Mouse (Mus musculus) splenic B cell, adult 2 months (primary cell): ENCODE data around the gene Olfr39.
"Not testable (repeated sequence)": the region's sequence is repeated elsewhere in the genome, so short reads cannot be mapped to it uniquely, and the experiment has no call there.

Experiments
- DNase-seq: peaks from one replicate; pipeline ENCODE4 v3.0.0-alpha.2; 2011; ENCODE audit warnings: low read depth, low spot score
- H3K27me3 ChIP-seq: 2 replicates; pipeline ENCODE4 v1.6.1; 2012; ENCODE audit warnings: mild to moderate bottlenecking, low read length, moderate library complexity, mixed read lengths; ENCODE audit not compliant: control insufficient read depth, poor library complexity, insufficient read depth, severe bottlenecking
- H3K36me3 ChIP-seq: 2 replicates; pipeline ENCODE4 v1.6.1; 2012; ENCODE audit warnings: mild to moderate bottlenecking, low read length, moderate library complexity, mixed read lengths; ENCODE audit not compliant: control insufficient read depth, poor library complexity, insufficient read depth, severe bottlenecking

The Olfr39 gene

DNA sequence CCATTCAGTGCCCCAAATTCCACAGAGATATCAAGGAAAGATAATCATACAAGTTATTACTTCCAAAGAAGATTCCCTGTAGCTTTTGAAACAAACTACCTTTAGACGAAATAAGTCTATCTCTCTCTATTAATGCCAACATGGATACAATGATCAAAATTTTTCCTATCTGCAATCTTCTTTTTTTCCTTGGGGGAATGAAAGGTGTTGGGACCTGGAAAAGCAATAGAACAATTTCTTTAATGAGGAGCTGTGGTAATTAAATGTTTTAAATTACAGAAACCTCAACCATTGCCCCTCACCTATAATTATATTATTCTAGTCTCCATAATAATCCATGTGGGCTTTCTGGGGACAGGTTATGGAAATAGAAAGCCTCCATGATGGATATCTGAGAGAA is at the start of gene Olfr39:
Olfr39 (plus strand) TSS at position 301 of the 400 bp plus-strand sequence.
- H3K27me3 ChIP-seq: no peaks in the 10 kb centered on the region
- DNase-seq: no peak
- H3K36me3 ChIP-seq: no peaks in the 10 kb centered on the region

DNA sequence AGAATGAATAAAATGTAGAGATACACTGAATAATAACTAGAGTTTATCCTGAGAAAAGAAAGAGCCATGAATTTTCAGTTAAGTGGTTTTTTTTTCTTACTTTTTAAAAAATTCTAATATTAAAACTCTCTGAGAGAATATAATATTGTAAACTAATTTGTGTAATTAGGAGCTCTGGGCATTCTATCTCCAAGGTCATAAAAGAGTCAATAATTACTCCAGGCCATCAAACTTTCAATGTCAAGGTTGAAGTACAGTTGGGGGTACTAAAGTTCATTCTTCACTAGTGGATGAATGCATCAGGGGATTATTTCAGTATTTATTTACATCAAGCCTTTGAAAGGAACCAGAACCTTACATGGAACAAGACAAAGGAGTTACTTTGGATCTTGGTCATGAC is 45.3 kb upstream of the Olfr39 start, which contains the start of gene Olfr872:
Olfr872 (plus strand) TSS at position 301 of the 400 bp plus-strand sequence.
- Histone ChIP-seq H3K36me3 (no peaks in the 10 kb centered on the region), H3K27me3 (no peaks in the 10 kb centered on the region)
- DNase-seq: no peak

DNA sequence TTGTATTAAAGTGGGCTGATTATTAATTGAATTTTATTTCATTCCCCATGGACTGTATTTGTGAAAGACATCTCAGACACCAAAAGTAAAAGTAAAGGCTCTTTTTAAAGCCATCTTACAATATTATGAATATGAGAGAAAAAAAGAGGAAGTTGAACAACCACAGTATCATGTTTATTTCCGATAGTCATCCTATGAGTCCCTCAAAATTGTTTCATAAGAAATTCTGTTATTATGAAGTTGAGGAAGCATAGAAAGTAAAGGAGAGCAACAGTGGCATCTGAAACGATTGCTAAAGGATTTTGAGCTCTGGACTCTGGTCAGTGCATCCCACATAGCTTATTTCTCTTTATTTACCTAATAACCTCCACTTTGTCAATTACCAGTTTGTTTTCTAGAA is 44.8 kb upstream of the Olfr39 start:
- H3K27me3 ChIP-seq: no peaks in the 10 kb centered on the region
- DNase-seq: no peak
- H3K36me3 ChIP-seq: no peaks in the 10 kb centered on the region

DNA sequence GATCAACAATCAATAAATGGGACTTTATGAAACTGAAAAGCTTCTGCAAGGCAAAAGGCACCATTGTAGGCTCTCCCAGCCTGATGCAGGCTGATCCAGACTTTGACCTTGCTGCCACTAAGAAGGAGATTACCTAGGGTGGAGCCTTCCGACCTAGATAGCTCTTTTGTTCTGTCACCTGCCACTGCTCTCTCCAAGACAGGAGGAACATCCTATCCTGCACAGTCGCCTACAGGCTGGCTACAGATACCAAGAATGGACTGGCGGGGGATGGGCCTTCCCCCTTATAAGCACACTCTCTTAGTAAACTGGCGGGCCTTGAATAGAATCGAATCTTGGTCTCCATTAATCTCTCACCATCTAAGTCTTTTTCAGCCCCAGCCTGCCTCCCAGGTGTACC is 13.4 kb downstream of the Olfr39 start:
- DNase-seq, H3K27me3 ChIP-seq, H3K36me3 ChIP-seq: not testable (repeated sequence)

DNA sequence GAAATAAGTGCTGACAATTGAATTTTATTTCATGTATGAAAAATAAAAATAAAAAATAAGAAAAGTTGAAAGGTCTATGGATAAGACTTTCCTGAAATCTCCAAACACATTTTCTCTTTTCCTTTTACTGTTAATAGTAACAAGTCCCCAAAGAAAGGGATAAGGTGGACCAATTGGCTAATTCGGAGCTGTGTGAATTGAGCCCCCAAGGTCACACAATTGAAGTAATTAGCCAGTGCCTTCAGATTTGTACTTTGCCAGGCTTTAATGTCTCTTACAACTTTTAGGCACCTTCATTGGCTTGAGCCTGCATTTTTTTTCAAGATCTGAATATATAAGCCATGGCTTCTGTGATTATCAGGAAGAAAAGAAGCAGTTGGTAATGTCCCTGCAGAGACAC is 16.1 kb downstream of the Olfr39 start, which contains the start of gene Olfr873:
Olfr873 (plus strand) TSS at position 301 of the 400 bp plus-strand sequence.
- no peaks in the 10 kb centered on the region for H3K36me3 ChIP-seq
- no peak for DNase-seq
- H3K27me3 ChIP-seq: no peaks in the 10 kb centered on the region

DNA sequence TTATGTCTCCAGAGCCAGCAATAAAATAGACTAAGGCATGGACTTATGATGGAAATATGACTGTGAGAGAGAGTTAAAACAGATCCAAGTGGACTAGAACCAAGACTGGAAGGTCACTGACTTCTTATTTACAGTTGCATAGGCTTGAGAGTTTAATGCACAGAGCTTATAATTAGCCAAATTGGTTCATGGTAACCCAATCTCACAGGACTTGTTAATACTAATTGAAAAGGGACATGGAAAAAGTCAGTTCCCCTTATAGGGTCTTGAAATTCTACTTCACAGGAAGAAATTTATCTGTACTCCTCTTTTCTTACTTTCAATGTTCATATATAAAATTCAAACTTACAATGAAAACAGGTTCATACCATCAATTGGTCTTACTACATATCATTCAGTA is 53.8 kb downstream of the Olfr39 start, which contains the start of gene Olfr18:
Olfr18 (minus strand) TSS at position 101 of the 400 bp plus-strand sequence.
- no peak for DNase-seq
- Histone ChIP-seq H3K36me3 (no peaks in the 10 kb centered on the region), H3K27me3 (no peaks in the 10 kb centered on the region)
